Mouse (Mus musculus): ENCODE data around the gene Asxl1.

DNA sequence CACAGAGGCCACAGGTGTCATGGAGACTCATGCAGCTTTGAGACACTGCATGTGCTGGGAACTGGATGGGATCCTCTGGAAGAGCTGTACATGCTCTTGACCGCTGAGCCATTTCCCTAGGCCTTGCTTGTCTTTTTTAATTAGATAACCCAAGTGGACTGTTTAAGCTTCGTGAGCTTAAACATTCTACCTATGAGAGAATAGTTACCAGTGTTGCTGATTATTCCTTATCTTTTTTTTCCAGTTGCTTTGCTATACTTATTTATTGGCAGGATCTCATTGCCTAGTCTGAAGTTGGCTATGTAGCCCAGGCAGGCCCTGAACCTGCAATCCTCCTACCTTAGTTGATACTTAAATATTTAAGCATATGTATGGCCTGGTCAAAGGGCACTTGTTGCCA, 44.2 kb downstream of the Asxl1 start:
- TF ChIP-seq POLR2A (IDR thresholded peaks at IDR 0.05; ENCODE audit: borderline replicate concordance, extremely low read depth, low read depth, low read length) (no peak), CTCF (IDR thresholded peaks at IDR 0.05; ENCODE audit: insufficient read depth, low read length) (no peak)
